Mouse (Mus musculus) neural tube, embryonic 11.5 days (tissue): Measurements from ENCODE around the gene Akap9. TPM values are rescaled to one million over a fixed set of nuclear protein-coding genes. Genes with fewer than 3 reads are reported as not detected.
"Not testable (repeated sequence)": the region's sequence is repeated elsewhere in the genome, so short reads cannot be mapped to it uniquely, and the experiment has no call there.

Experiments used
- ATAC-seq: fragments of 200-750 bp; cut with Nextera tagmentation; 2 replicates; pipeline ENCODE4 v1.8.0; 2017; ENCODE audit warnings: moderate number of reproducible peaks, mild to moderate bottlenecking, moderate TSS enrichment, moderate library complexity; ENCODE audit not compliant: insufficient read depth, low FRiP score, low TSS enrichment
- DNase-seq: peaks from one replicate; pipeline ENCODE4 v3.0.0-alpha.2; 2015; ENCODE audit warnings: low spot score
- H3K27ac ChIP-seq: fragments of 300-500 bp; sonication (generic); 2 replicates; pipeline ENCODE4 v1.5.1; 2014; ENCODE audit warnings: low read depth, mild to moderate bottlenecking, low read length
- H3K27me3 ChIP-seq: fragments of 300-500 bp; sonication (generic); 2 replicates; pipeline ENCODE4 v1.6.1; 2014; ENCODE audit warnings: mild to moderate bottlenecking, low read length, mixed read lengths; ENCODE audit not compliant: control insufficient read depth, insufficient read depth
- H3K36me3 ChIP-seq: fragments of 300-500 bp; sonication (generic); 2 replicates; pipeline ENCODE4 v1.6.1; 2014; ENCODE audit warnings: mild to moderate bottlenecking, low read length, moderate library complexity, mixed read lengths; ENCODE audit not compliant: control insufficient read depth, insufficient read depth
- H3K4me1 ChIP-seq: fragments of 300-500 bp; sonication (generic); 2 replicates; pipeline ENCODE4 v1.6.1; 2014; ENCODE audit warnings: low read length, mixed read lengths; ENCODE audit not compliant: control insufficient read depth, insufficient read depth
- H3K4me2 ChIP-seq: fragments of 300-500 bp; sonication (generic); 2 replicates; pipeline ENCODE4 v1.6.1; 2014; ENCODE audit warnings: low read depth, mild to moderate bottlenecking, moderate library complexity
- H3K4me3 ChIP-seq: fragments of 300-500 bp; sonication (generic); 2 replicates; pipeline ENCODE4 v1.5.1; 2014; ENCODE audit warnings: low read depth, low read length
- H3K9ac ChIP-seq: fragments of 300-500 bp; sonication (generic); 2 replicates; pipeline ENCODE4 v1.6.1; 2014; ENCODE audit warnings: mild to moderate bottlenecking, low read length
- H3K9me3 ChIP-seq: fragments of 300-500 bp; sonication (generic); 2 replicates; pipeline ENCODE4 v1.6.1; 2016; ENCODE audit warnings: low read length; ENCODE audit not compliant: control insufficient read depth
- WGBS: fragments of 180-500 bp; shearing (Covaris S2); extraction: QIAGEN DNeasy Blood & Tissue Kit; methylation state at CpG from one replicate; pipeline ENCODE4 v1.1.7; 2014; 5-methylcytosine and 5-hydroxymethylcytosine counted together
- polyA plus RNA-seq: library from polyadenylated mRNA; unstranded; fragments of >200 nt; fragmentation: Nextera tagmentation; extraction: Ambion mirVana; gene quantifications from 2 replicates; pipeline ENCODE4 v1.2.1, GENCODE M21; 2014

Gene Akap9
- polyA plus RNA-seq, 1 experiment from 2014 or later: 144 TPM

- Histone ChIP-seq H3K9me3 (no peaks in the 10 kb centered on the region), H3K9ac (no peak overlapping the region), H3K36me3 (peaks cover 2% of the 10 kb centered on the region; the same call in 1 of the 2 replicates), H3K4me1 (no peaks in the 10 kb centered on the region), H3K27ac (no peak overlapping the region), H3K4me3 (no peak overlapping the region), H3K27me3 (no peaks in the 10 kb centered on the region), H3K4me2 (no peak overlapping the region)
- 93% methylated on average over 4 of the region's 4 CpGs for WGBS
- DNase-seq: no peak
- ATAC-seq: no peak
Measured at GRCm38 (mm10) chr5:4019377-4019776, 91.5 kb downstream of the Akap9 start.

- no peaks in the 10 kb centered on the region for H3K9me3 ChIP-seq
- H3K27me3 ChIP-seq: no peaks in the 10 kb centered on the region
- ATAC-seq: no peak
- H3K4me1 ChIP-seq: no peaks in the 10 kb centered on the region
- no peak overlapping the region for H3K9ac ChIP-seq
- 96% methylated on average over 1 of the region's 1 CpGs for WGBS
- H3K4me3 ChIP-seq: no peak overlapping the region
- H3K36me3 ChIP-seq: peaks cover 2% of the 10 kb centered on the region; the same call in 1 of the 2 replicates
- H3K27ac ChIP-seq: no peak overlapping the region
- no peak overlapping the region for H3K4me2 ChIP-seq
- DNase-seq: no peak
Measured at GRCm38 (mm10) chr5:4020018-4020417, 92.2 kb downstream of the Akap9 start.

- H3K9ac ChIP-seq: no peak overlapping the region
- no peaks in the 10 kb centered on the region for H3K4me1 ChIP-seq
- H3K4me2 ChIP-seq: no peak overlapping the region
- ATAC-seq (no peak), DNase-seq (no peak)
- no peak overlapping the region for H3K27ac ChIP-seq
- 53% methylated on average over 13 of the region's 13 CpGs for WGBS
- peaks cover 2% of the 10 kb centered on the region; the same call in 1 of the 2 replicates for H3K36me3 ChIP-seq
- no peaks in the 10 kb centered on the region for H3K9me3 ChIP-seq
- H3K4me3 ChIP-seq: no peak overlapping the region
- H3K27me3 ChIP-seq: no peaks in the 10 kb centered on the region
Measured at GRCm38 (mm10) chr5:4023186-4023585, 95.3 kb downstream of the Akap9 start.

- no peak overlapping the region for H3K27ac ChIP-seq
- H3K9me3 ChIP-seq: no peaks in the 10 kb centered on the region
- peaks cover 2% of the 10 kb centered on the region; the same call in 1 of the 2 replicates for H3K36me3 ChIP-seq
- H3K9ac ChIP-seq: no peak overlapping the region
- ATAC-seq: no peak
- H3K4me1 ChIP-seq: no peaks in the 10 kb centered on the region
- WGBS: 77% methylated on average over 16 of the region's 16 CpGs
- no peaks in the 10 kb centered on the region for H3K27me3 ChIP-seq
- DNase-seq: no peak
- H3K4me3 ChIP-seq: no peak overlapping the region
- no peak overlapping the region for H3K4me2 ChIP-seq
Measured at GRCm38 (mm10) chr5:4023742-4024681, 96.2 kb downstream of the Akap9 start.

- Histone ChIP-seq H3K27ac (no peak overlapping the region), H3K4me1 (no peaks in the 10 kb centered on the region), H3K9me3 (no peaks in the 10 kb centered on the region), H3K36me3 (peaks cover 2% of the 10 kb centered on the region; the same call in 1 of the 2 replicates), H3K4me2 (no peak overlapping the region), H3K9ac (no peak overlapping the region), H3K27me3 (no peaks in the 10 kb centered on the region), H3K4me3 (no peak overlapping the region)
- DNase-seq: no peak
- 74% methylated on average over 4 of the region's 4 CpGs for WGBS
- ATAC-seq: no peak
Measured at GRCm38 (mm10) chr5:4024727-4025126, 96.9 kb downstream of the Akap9 start.

- not testable (repeated sequence) for ATAC-seq, H3K4me2 ChIP-seq, H3K36me3 ChIP-seq, H3K9me3 ChIP-seq, DNase-seq, H3K27me3 ChIP-seq, H3K4me3 ChIP-seq, H3K4me1 ChIP-seq, H3K27ac ChIP-seq, H3K9ac ChIP-seq
- 89% methylated on average over 1 of the region's 1 CpGs for WGBS
Measured at GRCm38 (mm10) chr5:4026336-4026735, 98.5 kb downstream of the Akap9 start.

GRCm38 (mm10) chr5:4028486-4029173 is 100.8 kb downstream of the Akap9 start:
- H3K9ac ChIP-seq: no peak overlapping the region
- no peaks in the 10 kb centered on the region for H3K36me3 ChIP-seq
- no peaks in the 10 kb centered on the region for H3K4me1 ChIP-seq
- H3K9me3 ChIP-seq: no peaks in the 10 kb centered on the region
- no peak overlapping the region for H3K27ac ChIP-seq
- 88% methylated on average over 6 of the region's 6 CpGs for WGBS
- H3K4me2 ChIP-seq: no peak overlapping the region
- ATAC-seq (no peak), DNase-seq (no peak)
- no peak overlapping the region for H3K4me3 ChIP-seq
- H3K27me3 ChIP-seq: no peaks in the 10 kb centered on the region

GRCm38 (mm10) chr5:4031846-4032245 is 104.0 kb downstream of the Akap9 start:
- H3K4me3 ChIP-seq: no peak overlapping the region
- DNase-seq: no peak
- ATAC-seq: no peak
- H3K36me3 ChIP-seq: peaks cover 5% of the 10 kb centered on the region; the same call in 1 of the 2 replicates
- no peaks in the 10 kb centered on the region for H3K27me3 ChIP-seq
- 89% methylated on average over 4 of the region's 4 CpGs for WGBS
- H3K4me2 ChIP-seq: no peak overlapping the region
- H3K4me1 ChIP-seq: no peaks in the 10 kb centered on the region
- no peaks in the 10 kb centered on the region for H3K9me3 ChIP-seq
- H3K9ac ChIP-seq: no peak overlapping the region
- no peak overlapping the region for H3K27ac ChIP-seq
